Comparison of ENCODE assay signal across 9 mouse cellular contexts in genomic region chr16:91746101-91746950, GRCm38 (mm10). TPM values are rescaled to one million over a fixed set of nuclear protein-coding genes. Genes with fewer than 3 reads are reported as not detected.
DNase-seq lines count a peak whose midpoint lies in the region; ATAC-seq lines count a peak whose summit lies in the region.
"Had no signal": no experiment of that assay in that cellular context is flagged by ENCODE, and none has a peak within 500 bp of the region (broad histone marks: within the 10 kb centered on the region; RNA-seq: fewer than 3 reads in every experiment).

No protein-coding gene starts in this region.

- intact Hi-C loops in left cerebral cortex, postnatal 36 days (cut with DNase I) = no loop called here

- no peak overlapping the region for H3K27ac ChIP-seq in forebrain, embryonic 14.5 days (ENCODE audit: low read depth, low read length)
- no peak overlapping the region for H3K27ac ChIP-seq in forebrain, embryonic 10.5 days
- H3K27ac ChIP-seq: heart, adult 2 months had no signal

- no peak overlapping the region for H3K4me2 ChIP-seq in forebrain, embryonic 14.5 days (ENCODE audit: low read length)

- WGBS in forebrain, embryonic 14.5 days = 55% methylated on average over 14 of the region's 14 CpGs
- WGBS in forebrain, embryonic 10.5 days = 74% methylated on average over 14 of the region's 14 CpGs

- no peaks in the 10 kb centered on the region for H3K36me3 ChIP-seq in forebrain, embryonic 14.5 days (ENCODE audit: control insufficient read depth, insufficient read depth, low read length)
- peaks cover 32% of the 10 kb centered on the region for H3K36me3 ChIP-seq in forebrain, embryonic 10.5 days (replicated peaks)

- H3K27me3 ChIP-seq in forebrain, embryonic 14.5 days (replicated peaks; ENCODE audit: control insufficient read depth, insufficient read depth, low read length) = no peaks in the 10 kb centered on the region
- H3K27me3 ChIP-seq in forebrain, embryonic 10.5 days (ENCODE audit: poor library complexity, severe bottlenecking) = no peaks in the 10 kb centered on the region

- peaks cover 11% of the 10 kb centered on the region for H3K4me1 ChIP-seq in forebrain, embryonic 14.5 days (ENCODE audit: control insufficient read depth, insufficient read depth, low read length)
- H3K4me1 ChIP-seq in forebrain, embryonic 10.5 days = peaks cover 20% of the 10 kb centered on the region

- peak; percentile 53 for DNase-seq in forebrain, embryonic 14.5 days (ENCODE audit: low spot score)
- DNase-seq in forebrain, embryonic 10.5 days (ENCODE audit: extremely low spot score, low spot score) = no peak
- peak; percentile 67 for DNase-seq in right cerebral cortex, adult 18-20 months
- DNase-seq in right cerebral cortex, postnatal 4 days = no peak
- DNase-seq in forelimb bud, embryonic 11.5 days (ENCODE audit: low read depth, low spot score) = peak; percentile 91
- DNase-seq in left cerebral cortex, postnatal 36 days (ENCODE audit: low spot score in 2 of 2) = peak; percentile 64 to 65
- DNase-seq in right cerebral cortex, postnatal 14 days = peak; percentile 51
- DNase-seq in ovary, postnatal 10 days (ENCODE audit: low spot score) = no peak

- no peak overlapping the region for H3K4me3 ChIP-seq in forebrain, embryonic 14.5 days (ENCODE audit: low read depth, low read length)
- no peak overlapping the region for H3K4me3 ChIP-seq in forebrain, embryonic 10.5 days
- H3K4me3 ChIP-seq: heart, adult 2 months had no signal

- no peak overlapping the region for H3K9ac ChIP-seq in forebrain, embryonic 14.5 days (ENCODE audit: low read length)

- ATAC-seq in forebrain, embryonic 14.5 days = peak; percentile 34; the same call in 1 of the 2 replicates

- no peaks in the 10 kb centered on the region for H3K9me3 ChIP-seq in forebrain, embryonic 14.5 days (replicated peaks; ENCODE audit: control insufficient read depth, low read length)
- no peaks in the 10 kb centered on the region for H3K9me3 ChIP-seq in forebrain, embryonic 10.5 days

RNA-seq across cellular contexts. Expression of gene Itsn1, which starts 17.2 kb away (rescaled TPM):
- 54.2 and 63.7 TPM in 2 replicates for polyA plus RNA-seq in forebrain, embryonic 14.5 days (2014; fragmentation: Nextera tagmentation; extraction: Ambion mirVana)
- 38.7 and 40.7 TPM in 2 replicates for polyA plus RNA-seq in forebrain, embryonic 10.5 days (2016; fragmentation: Nextera tagmentation; extraction: Ambion mirVana)
- total RNA-seq in left cerebral cortex, postnatal 36 days (2021) = 100 to 1,000 TPM; 126 to 146 TPM

RNA-seq across cellular contexts. Expression of gene Cryzl1, which starts 17.6 kb away (rescaled TPM):
- polyA plus RNA-seq in forebrain, embryonic 14.5 days (2014; fragmentation: Nextera tagmentation; extraction: Ambion mirVana) = 104 and 119 TPM in 2 replicates
- 61.5 and 67.1 TPM in 2 replicates for polyA plus RNA-seq in forebrain, embryonic 10.5 days (2016; fragmentation: Nextera tagmentation; extraction: Ambion mirVana)
- total RNA-seq in left cerebral cortex, postnatal 36 days (2021) = 100 to 1,000 TPM in 1 of 2 experiments, 10 to 100 TPM in 1; 95.0 to 105 TPM

RNA-seq across cellular contexts. Expression of gene Donson, which starts 57.8 kb away (rescaled TPM):
- polyA plus RNA-seq in forebrain, embryonic 14.5 days (2014; fragmentation: Nextera tagmentation; extraction: Ambion mirVana) = 15.3 and 19.9 TPM in 2 replicates
- 34.3 and 38.1 TPM in 2 replicates for polyA plus RNA-seq in forebrain, embryonic 10.5 days (2016; fragmentation: Nextera tagmentation; extraction: Ambion mirVana)
- total RNA-seq in left cerebral cortex, postnatal 36 days (2021) = 10 to 100 TPM; 23.3 to 26.3 TPM

Comparison
In these comparisons a context has a peak if more than half of its experiments do, and no peak if none do; other contexts are left out.
1. DNase-seq: peak in forebrain, embryonic 14.5 days (single experiment), right cerebral cortex, adult 18-20 months (single experiment), forelimb bud, embryonic 11.5 days (single experiment), left cerebral cortex, postnatal 36 days (2 of 2) and right cerebral cortex, postnatal 14 days (single experiment); none in forebrain, embryonic 10.5 days (single experiment), right cerebral cortex, postnatal 4 days (single experiment) and ovary, postnatal 10 days (single experiment).